Mouse (Mus musculus): ENCODE results near the gene Daam1. TPM values are rescaled to one million over a fixed set of nuclear protein-coding genes. Genes with fewer than 3 reads are reported as not detected.
A peak's percentile ranks its signal among the peaks of the same experiment; 100 is the strongest.

The Daam1 gene
- total and polyA plus RNA-seq, 2 experiments, result 7.7 to 33.4 TPM

- DNase-seq (ENCODE audit: extremely low read depth, low read depth, low spot score), result peak; percentile 70
- H3K9ac ChIP-seq (ENCODE audit: low read depth, low read length), result no peak overlapping the region
- H3K4me1 ChIP-seq (ENCODE audit: control insufficient read depth, insufficient read depth, low read length), result peaks cover 25% of the 10 kb centered on the region
- peak overlapping the region; percentile 23; the same call in 1 of the 2 replicates for H3K27ac ChIP-seq (replicated peaks; ENCODE audit: insufficient read depth, low read depth, low read length)
- 44% methylated on average over 6 of the region's 6 CpGs for WGBS
- no peak overlapping the region for H3K4me3 ChIP-seq (ENCODE audit: insufficient read depth, low read depth, low read length)
- H3K79me2 ChIP-seq (ENCODE audit: control insufficient read depth, insufficient read depth, low read length), result peaks cover 51% of the 10 kb centered on the region; the same call in 1 of the 2 replicates
- H3K27me3 ChIP-seq (ENCODE audit: control insufficient read depth, insufficient read depth, low read length), result no peaks in the 10 kb centered on the region
- H3K36me3 ChIP-seq (ENCODE audit: control insufficient read depth, insufficient read depth, low read length), result no peaks in the 10 kb centered on the region
- TF ChIP-seq CTCF (IDR thresholded peaks at IDR 0.05; ENCODE audit: low read depth, low read length), result no peak
- no peak for TF ChIP-seq POLR2A (IDR thresholded peaks at IDR 0.05; ENCODE audit: extremely low read depth, insufficient read depth, low read length)
These were observed 23.3 kb downstream of the Daam1 start for GRCm38 (mm10) chr12:71854191-71854590.

- 23% methylated on average over 10 of the region's 10 CpGs for WGBS
- Histone ChIP-seq H3K4me1 (ENCODE audit: control insufficient read depth, insufficient read depth, low read length) (peaks cover 28% of the 10 kb centered on the region), H3K36me3 (ENCODE audit: control insufficient read depth, insufficient read depth, low read length) (no peaks in the 10 kb centered on the region), H3K79me2 (ENCODE audit: control insufficient read depth, insufficient read depth, low read length) (peaks cover 54% of the 10 kb centered on the region; the same call in 1 of the 2 replicates), H3K9ac (ENCODE audit: low read depth, low read length) (peak overlapping the region; percentile 53), H3K4me3 (ENCODE audit: insufficient read depth, low read depth, low read length) (no peak overlapping the region), H3K27me3 (ENCODE audit: control insufficient read depth, insufficient read depth, low read length) (no peaks in the 10 kb centered on the region), H3K27ac (replicated peaks; ENCODE audit: insufficient read depth, low read depth, low read length) (peak overlapping the region; percentile 38)
- TF ChIP-seq POLR2A (IDR thresholded peaks at IDR 0.05; ENCODE audit: extremely low read depth, insufficient read depth, low read length) (no peak), CTCF (IDR thresholded peaks at IDR 0.05; ENCODE audit: low read depth, low read length) (no peak)
- peak; percentile 82 for DNase-seq (ENCODE audit: extremely low read depth, low read depth, low spot score)
These were observed 25.0 kb downstream of the Daam1 start for GRCm38 (mm10) chr12:71855730-71856479.

- Histone ChIP-seq H3K4me1 (ENCODE audit: control insufficient read depth, insufficient read depth, low read length) (peaks cover 28% of the 10 kb centered on the region), H3K79me2 (ENCODE audit: control insufficient read depth, insufficient read depth, low read length) (peaks cover 52% of the 10 kb centered on the region; the same call in 1 of the 2 replicates), H3K27me3 (ENCODE audit: control insufficient read depth, insufficient read depth, low read length) (no peaks in the 10 kb centered on the region), H3K27ac (replicated peaks; ENCODE audit: insufficient read depth, low read depth, low read length) (peak overlapping the region; percentile 38), H3K4me3 (ENCODE audit: insufficient read depth, low read depth, low read length) (no peak overlapping the region), H3K36me3 (ENCODE audit: control insufficient read depth, insufficient read depth, low read length) (no peaks in the 10 kb centered on the region), H3K9ac (ENCODE audit: low read depth, low read length) (no peak overlapping the region)
- TF ChIP-seq POLR2A (IDR thresholded peaks at IDR 0.05; ENCODE audit: extremely low read depth, insufficient read depth, low read length), result no peak
- no peak for TF ChIP-seq CTCF (IDR thresholded peaks at IDR 0.05; ENCODE audit: low read depth, low read length)
- DNase-seq (ENCODE audit: extremely low read depth, low read depth, low spot score), result no peak
These were observed 25.5 kb downstream of the Daam1 start for GRCm38 (mm10) chr12:71856480-71856754.

GRCm38 (mm10) chr12:71859096-71859495, 28.2 kb downstream of the Daam1 start:
- H3K27me3 ChIP-seq (ENCODE audit: control insufficient read depth, insufficient read depth, low read length), result no peaks in the 10 kb centered on the region
- H3K27ac ChIP-seq (replicated peaks; ENCODE audit: insufficient read depth, low read depth, low read length), result no peak overlapping the region
- peaks cover 58% of the 10 kb centered on the region for H3K79me2 ChIP-seq (ENCODE audit: control insufficient read depth, insufficient read depth, low read length)
- DNase-seq (ENCODE audit: extremely low read depth, low read depth, low spot score), result no peak
- WGBS, result 51% methylated on average over 5 of the region's 5 CpGs
- no peak overlapping the region for H3K9ac ChIP-seq (ENCODE audit: low read depth, low read length)
- no peaks in the 10 kb centered on the region for H3K36me3 ChIP-seq (ENCODE audit: control insufficient read depth, insufficient read depth, low read length)
- TF ChIP-seq CTCF (IDR thresholded peaks at IDR 0.05; ENCODE audit: low read depth, low read length), result no peak
- TF ChIP-seq POLR2A (IDR thresholded peaks at IDR 0.05; ENCODE audit: extremely low read depth, insufficient read depth, low read length), result no peak
- H3K4me3 ChIP-seq (ENCODE audit: insufficient read depth, low read depth, low read length), result no peak overlapping the region
- H3K4me1 ChIP-seq (ENCODE audit: control insufficient read depth, insufficient read depth, low read length), result peaks cover 32% of the 10 kb centered on the region

GRCm38 (mm10) chr12:71863846-71864543, 33.1 kb downstream of the Daam1 start:
- Histone ChIP-seq H3K36me3 (ENCODE audit: control insufficient read depth, insufficient read depth, low read length) (no peaks in the 10 kb centered on the region), H3K4me1 (ENCODE audit: control insufficient read depth, insufficient read depth, low read length) (peaks cover 30% of the 10 kb centered on the region), H3K4me3 (ENCODE audit: insufficient read depth, low read depth, low read length) (no peak overlapping the region), H3K9ac (ENCODE audit: low read depth, low read length) (no peak overlapping the region), H3K27me3 (ENCODE audit: control insufficient read depth, insufficient read depth, low read length) (no peaks in the 10 kb centered on the region), H3K27ac (replicated peaks; ENCODE audit: insufficient read depth, low read depth, low read length) (peak overlapping the region; percentile 80), H3K79me2 (ENCODE audit: control insufficient read depth, insufficient read depth, low read length) (peaks cover 47% of the 10 kb centered on the region)
- 5% methylated on average over 10 of the region's 10 CpGs for WGBS
- DNase-seq (ENCODE audit: extremely low read depth, low read depth, low spot score), result peak; percentile 98
- no peak for TF ChIP-seq POLR2A (IDR thresholded peaks at IDR 0.05; ENCODE audit: extremely low read depth, insufficient read depth, low read length)
- no peak for TF ChIP-seq CTCF (IDR thresholded peaks at IDR 0.05; ENCODE audit: low read depth, low read length)

- H3K27me3 ChIP-seq (ENCODE audit: control insufficient read depth, insufficient read depth, low read length), result no peaks in the 10 kb centered on the region
- TF ChIP-seq CTCF (IDR thresholded peaks at IDR 0.05; ENCODE audit: low read depth, low read length), result no peak
- no peak for TF ChIP-seq POLR2A (IDR thresholded peaks at IDR 0.05; ENCODE audit: extremely low read depth, insufficient read depth, low read length)
These were observed 33.6 kb downstream of the Daam1 start for GRCm38 (mm10) chr12:71864544-71864897.

More at GRCm38 (mm10) chr12:71864544-71864897, 33.6 kb downstream of the Daam1 start:
- peaks cover 43% of the 10 kb centered on the region for H3K79me2 ChIP-seq (ENCODE audit: control insufficient read depth, insufficient read depth, low read length)
- no peaks in the 10 kb centered on the region for H3K36me3 ChIP-seq (ENCODE audit: control insufficient read depth, insufficient read depth, low read length)
- no peak overlapping the region for H3K4me3 ChIP-seq (ENCODE audit: insufficient read depth, low read depth, low read length)
- DNase-seq (ENCODE audit: extremely low read depth, low read depth, low spot score), result no peak
- peaks cover 35% of the 10 kb centered on the region for H3K4me1 ChIP-seq (ENCODE audit: control insufficient read depth, insufficient read depth, low read length)
- peak overlapping the region; percentile 77 for H3K27ac ChIP-seq (replicated peaks; ENCODE audit: insufficient read depth, low read depth, low read length)
- no peak overlapping the region; the same call in 1 of the 2 replicates for H3K9ac ChIP-seq (ENCODE audit: low read depth, low read length)
- 4% methylated on average over 3 of the region's 3 CpGs for WGBS
